Mouse (Mus musculus): ENCODE measurements around the gene Mef2d. TPM values are rescaled to one million over a fixed set of nuclear protein-coding genes. Genes with fewer than 3 reads are reported as not detected.

The Mef2d gene
- polyA plus RNA-seq, 1 experiment from 2014 or later: 12.6 TPM

GRCm38 (mm10) chr3:88200161-88200971, 58.2 kb downstream of the Mef2d start:
- Histone ChIP-seq H3K36me3 (ENCODE audit: control insufficient read depth, insufficient read depth, low read length) (no peaks in the 10 kb centered on the region), H3K9me3 (ENCODE audit: control insufficient read depth, low read length) (no peaks in the 10 kb centered on the region), H3K27ac (replicated peaks; ENCODE audit: low read depth, low read length) (0 out of 2 replicates have a peak overlapping the region, but pooled peaks have one; percentile 21), H3K27me3 (ENCODE audit: control insufficient read depth, insufficient read depth, low read length) (peaks cover 95% of the 10 kb centered on the region), H3K4me3 (ENCODE audit: low read depth, low read length) (peak overlapping the region; percentile 15; the same call in 1 of the 2 replicates), H3K4me2 (ENCODE audit: low read depth, severe bottlenecking) (peak overlapping the region; percentile 28), H3K4me1 (ENCODE audit: control insufficient read depth, insufficient read depth, low read length) (no peaks in the 10 kb centered on the region), H3K9ac (ENCODE audit: low read length) (no peak overlapping the region)
- DNase-seq (ENCODE audit: low spot score) (peak; percentile 63), ATAC-seq (ENCODE audit: insufficient number of reproducible peaks, low FRiP score, low TSS enrichment, low read depth) (no peak)
- WGBS: under 1% methylated on average over 58 of the region's 61 CpGs

GRCm38 (mm10) chr3:88200972-88201330, 58.8 kb downstream of the Mef2d start:
- ATAC-seq (ENCODE audit: insufficient number of reproducible peaks, low FRiP score, low TSS enrichment, low read depth) (no peak), DNase-seq (ENCODE audit: low spot score) (no peak)
- Histone ChIP-seq H3K4me1 (ENCODE audit: control insufficient read depth, insufficient read depth, low read length) (no peaks in the 10 kb centered on the region), H3K4me3 (ENCODE audit: low read depth, low read length) (peak overlapping the region; percentile 15; the same call in 1 of the 2 replicates), H3K9me3 (ENCODE audit: control insufficient read depth, low read length) (no peaks in the 10 kb centered on the region), H3K27me3 (ENCODE audit: control insufficient read depth, insufficient read depth, low read length) (peaks cover 95% of the 10 kb centered on the region), H3K4me2 (ENCODE audit: low read depth, severe bottlenecking) (peak overlapping the region; percentile 28), H3K9ac (ENCODE audit: low read length) (no peak overlapping the region), H3K36me3 (ENCODE audit: control insufficient read depth, insufficient read depth, low read length) (no peaks in the 10 kb centered on the region), H3K27ac (replicated peaks; ENCODE audit: low read depth, low read length) (0 out of 2 replicates have a peak overlapping the region, but pooled peaks have one; percentile 21)
- under 1% methylated on average over 37 of the region's 37 CpGs for WGBS

GRCm38 (mm10) chr3:88201640-88202039, 59.5 kb downstream of the Mef2d start:
- WGBS: 14% methylated on average over 5 of the region's 5 CpGs
- Histone ChIP-seq H3K27ac (replicated peaks; ENCODE audit: low read depth, low read length) (no peak overlapping the region), H3K4me1 (ENCODE audit: control insufficient read depth, insufficient read depth, low read length) (no peaks in the 10 kb centered on the region), H3K4me2 (ENCODE audit: low read depth, severe bottlenecking) (no peak overlapping the region), H3K27me3 (ENCODE audit: control insufficient read depth, insufficient read depth, low read length) (peaks cover 98% of the 10 kb centered on the region), H3K36me3 (ENCODE audit: control insufficient read depth, insufficient read depth, low read length) (no peaks in the 10 kb centered on the region), H3K9ac (ENCODE audit: low read length) (no peak overlapping the region), H3K4me3 (ENCODE audit: low read depth, low read length) (no peak overlapping the region), H3K9me3 (ENCODE audit: control insufficient read depth, low read length) (no peaks in the 10 kb centered on the region)
- ATAC-seq (ENCODE audit: insufficient number of reproducible peaks, low FRiP score, low TSS enrichment, low read depth) (no peak), DNase-seq (ENCODE audit: low spot score) (no peak)

GRCm38 (mm10) chr3:88202986-88203385, 60.8 kb downstream of the Mef2d start:
- no peak overlapping the region for H3K4me3 ChIP-seq (ENCODE audit: low read depth, low read length)
- no peak for DNase-seq (ENCODE audit: low spot score)
- peaks cover 98% of the 10 kb centered on the region for H3K27me3 ChIP-seq (ENCODE audit: control insufficient read depth, insufficient read depth, low read length)
- 4% methylated on average over 6 of the region's 6 CpGs for WGBS
- H3K4me1 ChIP-seq (ENCODE audit: control insufficient read depth, insufficient read depth, low read length): no peaks in the 10 kb centered on the region
- no peak for ATAC-seq (ENCODE audit: insufficient number of reproducible peaks, low FRiP score, low TSS enrichment, low read depth)
- H3K27ac ChIP-seq (replicated peaks; ENCODE audit: low read depth, low read length): no peak overlapping the region
- no peaks in the 10 kb centered on the region for H3K9me3 ChIP-seq (ENCODE audit: control insufficient read depth, low read length)
- no peaks in the 10 kb centered on the region for H3K36me3 ChIP-seq (ENCODE audit: control insufficient read depth, insufficient read depth, low read length)
- no peak overlapping the region for H3K9ac ChIP-seq (ENCODE audit: low read length)
- no peak overlapping the region for H3K4me2 ChIP-seq (ENCODE audit: low read depth, severe bottlenecking)

GRCm38 (mm10) chr3:88203456-88203855, 61.3 kb downstream of the Mef2d start:
- Histone ChIP-seq H3K9me3 (ENCODE audit: control insufficient read depth, low read length) (no peaks in the 10 kb centered on the region), H3K4me1 (ENCODE audit: control insufficient read depth, insufficient read depth, low read length) (no peaks in the 10 kb centered on the region), H3K4me2 (ENCODE audit: low read depth, severe bottlenecking) (no peak overlapping the region), H3K27me3 (ENCODE audit: control insufficient read depth, insufficient read depth, low read length) (peaks cover 98% of the 10 kb centered on the region), H3K36me3 (ENCODE audit: control insufficient read depth, insufficient read depth, low read length) (no peaks in the 10 kb centered on the region), H3K27ac (replicated peaks; ENCODE audit: low read depth, low read length) (no peak overlapping the region), H3K4me3 (ENCODE audit: low read depth, low read length) (no peak overlapping the region), H3K9ac (ENCODE audit: low read length) (no peak overlapping the region)
- ATAC-seq (ENCODE audit: insufficient number of reproducible peaks, low FRiP score, low TSS enrichment, low read depth) (no peak), DNase-seq (ENCODE audit: low spot score) (no peak)
- WGBS: 16% methylated on average over 5 of the region's 5 CpGs

- 5% methylated on average over 7 of the region's 7 CpGs for WGBS
Observed at GRCm38 (mm10) chr3:88203999-88204700, 62.0 kb downstream of the Mef2d start.

GRCm38 (mm10) chr3:88204751-88205150, 62.6 kb downstream of the Mef2d start:
- WGBS: 13% methylated on average over 1 of the region's 1 CpGs
- no peak for DNase-seq (ENCODE audit: low spot score)
- no peak overlapping the region for H3K4me3 ChIP-seq (ENCODE audit: low read depth, low read length)

More at GRCm38 (mm10) chr3:88203999-88204700, 62.0 kb downstream of the Mef2d start:
- Histone ChIP-seq H3K4me2 (ENCODE audit: low read depth, severe bottlenecking) (no peak overlapping the region), H3K27me3 (ENCODE audit: control insufficient read depth, insufficient read depth, low read length) (peaks cover 98% of the 10 kb centered on the region), H3K27ac (replicated peaks; ENCODE audit: low read depth, low read length) (no peak overlapping the region), H3K4me3 (ENCODE audit: low read depth, low read length) (no peak overlapping the region), H3K36me3 (ENCODE audit: control insufficient read depth, insufficient read depth, low read length) (no peaks in the 10 kb centered on the region), H3K4me1 (ENCODE audit: control insufficient read depth, insufficient read depth, low read length) (no peaks in the 10 kb centered on the region), H3K9me3 (ENCODE audit: control insufficient read depth, low read length) (no peaks in the 10 kb centered on the region), H3K9ac (ENCODE audit: low read length) (no peak overlapping the region)
- no peak for DNase-seq (ENCODE audit: low spot score)
- ATAC-seq (ENCODE audit: insufficient number of reproducible peaks, low FRiP score, low TSS enrichment, low read depth): no peak

GRCm38 (mm10) chr3:88205176-88205562, 63.0 kb downstream of the Mef2d start:
- H3K27me3 ChIP-seq (ENCODE audit: control insufficient read depth, insufficient read depth, low read length): peaks cover 98% of the 10 kb centered on the region
- H3K27ac ChIP-seq (replicated peaks; ENCODE audit: low read depth, low read length): no peak overlapping the region
- DNase-seq (ENCODE audit: low spot score) (no peak), ATAC-seq (ENCODE audit: insufficient number of reproducible peaks, low FRiP score, low TSS enrichment, low read depth) (no peak)
- no peak overlapping the region for H3K9ac ChIP-seq (ENCODE audit: low read length)
- H3K9me3 ChIP-seq (ENCODE audit: control insufficient read depth, low read length): no peaks in the 10 kb centered on the region
- H3K36me3 ChIP-seq (ENCODE audit: control insufficient read depth, insufficient read depth, low read length): no peaks in the 10 kb centered on the region
- H3K4me2 ChIP-seq (ENCODE audit: low read depth, severe bottlenecking): no peak overlapping the region
- no peaks in the 10 kb centered on the region for H3K4me1 ChIP-seq (ENCODE audit: control insufficient read depth, insufficient read depth, low read length)
- 3% methylated on average over 4 of the region's 4 CpGs for WGBS
- no peak overlapping the region for H3K4me3 ChIP-seq (ENCODE audit: low read depth, low read length)

More at GRCm38 (mm10) chr3:88204751-88205150, 62.6 kb downstream of the Mef2d start:
- Histone ChIP-seq H3K4me2 (ENCODE audit: low read depth, severe bottlenecking) (no peak overlapping the region), H3K9ac (ENCODE audit: low read length) (no peak overlapping the region), H3K9me3 (ENCODE audit: control insufficient read depth, low read length) (no peaks in the 10 kb centered on the region), H3K4me1 (ENCODE audit: control insufficient read depth, insufficient read depth, low read length) (no peaks in the 10 kb centered on the region), H3K27ac (replicated peaks; ENCODE audit: low read depth, low read length) (no peak overlapping the region), H3K27me3 (ENCODE audit: control insufficient read depth, insufficient read depth, low read length) (peaks cover 98% of the 10 kb centered on the region), H3K36me3 (ENCODE audit: control insufficient read depth, insufficient read depth, low read length) (no peaks in the 10 kb centered on the region)
- no peak for ATAC-seq (ENCODE audit: insufficient number of reproducible peaks, low FRiP score, low TSS enrichment, low read depth)

Data from limb, embryonic 11.5 days (tissue).